Mouse (Mus musculus) embryonic fibroblast, embryonic 13.5 days (primary cell): ENCODE results near the gene Spef2.

Experiments used
- CTCF ChIP-seq: IDR thresholded peaks from 2 replicates; pipeline ENCODE4 v1.5.1; 2011; ENCODE audit warnings: mild to moderate bottlenecking, control low read depth, low read length, moderate library complexity, borderline replicate concordance; ENCODE audit not compliant: insufficient read depth
- POLR2A ChIP-seq: IDR thresholded peaks from 2 replicates; pipeline ENCODE4 v1.6.1; 2011; ENCODE audit warnings: low read depth, mild to moderate bottlenecking, control low read depth, low read length, moderate library complexity

GRCm38 (mm10) chr15:9701845-9702244 is 46.8 kb downstream of the Spef2 start:
- TF ChIP-seq CTCF (no peak), POLR2A (no peak)
